Mouse (Mus musculus): ENCODE data around the gene Lyrm1.

Lyrm1 gene

GRCm38 (mm10) chr7:119961107-119961506 is 65.4 kb downstream of the Lyrm1 start:
- in situ Hi-C loops (cut with MboI, MseI): loop anchor here (5.0 kb wide), 1 partner anchor 81 kb away; no protein-coding TSS in a partner anchor

- in situ Hi-C loops (cut with MboI, MseI): no loop called here
Measured at GRCm38 (mm10) chr7:119965205-119965604, 69.5 kb downstream of the Lyrm1 start.

- in situ Hi-C loops (cut with MboI, MseI): no loop called here
Measured at GRCm38 (mm10) chr7:119965651-119966395, 70.2 kb downstream of the Lyrm1 start.

GRCm38 (mm10) chr7:119969320-119969719 is 73.7 kb downstream of the Lyrm1 start:
- in situ Hi-C loops (cut with MboI, MseI): no loop called here

GRCm38 (mm10) chr7:119974214-119974613 is 78.6 kb downstream of the Lyrm1 start:
- in situ Hi-C loops (cut with MboI, MseI): no loop called here

- in situ Hi-C loops (cut with MboI, MseI): no loop called here
Measured at GRCm38 (mm10) chr7:119976256-119976655, 80.6 kb downstream of the Lyrm1 start.

- in situ Hi-C loops (cut with MboI, MseI): no loop called here
Measured at GRCm38 (mm10) chr7:119977574-119977973, 81.9 kb downstream of the Lyrm1 start.

GRCm38 (mm10) chr7:119978576-119978975 is 82.9 kb downstream of the Lyrm1 start:
- in situ Hi-C loops (cut with MboI, MseI): no loop called here

GRCm38 (mm10) chr7:119980170-119980569 is 84.5 kb downstream of the Lyrm1 start:
- in situ Hi-C loops (cut with MboI, MseI): no loop called here

GRCm38 (mm10) chr7:119985279-119985912 is 89.7 kb downstream of the Lyrm1 start:
- in situ Hi-C loops (cut with MboI, MseI): no loop called here

- in situ Hi-C loops (cut with MboI, MseI): no loop called here
Measured at GRCm38 (mm10) chr7:119997066-119997465, 101.4 kb downstream of the Lyrm1 start.

Data from T-helper 1 cell (primary cell).